Mouse (Mus musculus): ENCODE measurements around the gene Spink2.

DNA sequence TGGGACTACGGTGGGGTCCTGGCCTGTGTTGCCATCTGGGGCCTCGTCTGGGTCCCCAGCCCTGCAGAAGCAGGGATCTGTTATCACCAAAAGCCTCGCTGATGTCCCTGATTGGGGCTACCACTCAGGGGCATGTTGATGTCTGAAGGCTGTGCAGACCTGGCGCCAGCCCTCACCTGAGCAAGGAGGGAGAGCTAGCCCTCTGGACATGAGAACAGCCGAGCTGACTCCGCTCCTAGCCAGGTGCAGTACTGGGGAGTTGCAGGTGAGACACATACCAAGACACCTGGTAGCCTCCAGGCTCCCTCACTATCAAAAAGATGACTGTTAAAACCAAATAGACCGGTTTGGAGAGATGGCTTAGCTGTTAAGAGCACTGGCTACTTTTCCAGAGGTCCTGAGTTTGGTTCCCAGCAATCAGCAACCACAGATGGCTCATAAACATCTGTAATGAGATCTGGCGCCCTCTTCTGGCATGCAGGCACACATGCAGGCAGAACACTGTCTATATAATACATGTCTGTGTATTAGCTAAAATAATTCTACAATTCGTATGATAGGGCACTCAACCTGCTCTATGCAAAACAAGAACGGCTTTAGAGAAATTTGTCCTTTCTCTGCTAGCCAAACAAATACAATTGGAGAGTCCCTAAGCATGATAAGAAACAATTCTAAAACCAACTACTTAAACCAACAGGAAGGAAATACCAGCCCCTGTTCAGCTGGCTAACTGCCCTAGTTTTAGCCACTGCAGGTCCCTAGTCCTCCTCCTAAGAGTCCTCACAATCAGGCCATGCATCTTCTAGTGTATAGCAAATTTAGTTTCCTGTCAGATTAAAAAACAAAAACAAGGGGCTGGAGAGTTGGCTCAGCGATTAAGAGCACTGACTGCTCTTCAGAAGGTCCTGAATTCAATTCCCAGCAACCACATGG is 12.0 kb upstream of the Spink2 start:
- 0 out of 2 replicates have a peak, but pooled peaks have one; percentile 15 for TF ChIP-seq CTCF (IDR thresholded peaks at IDR 0.05; ENCODE audit: borderline replicate concordance, insufficient read depth, low read length)
- TF ChIP-seq POLR2A (IDR thresholded peaks at IDR 0.05; ENCODE audit: low read depth, low read length) = no peak

Measured in embryonic fibroblast, embryonic 13.5 days (primary cell).